Mouse (Mus musculus) thymus, adult 18-20 months (tissue): ENCODE measurements around the gene Rnf151.
"Not testable (repeated sequence)": the region's sequence is repeated elsewhere in the genome, so short reads cannot be mapped to it uniquely, and the experiment has no call there.

Experiments used
- DNase-seq, 2 experiments: peaks; one replicate each; pipeline ENCODE4 v3.0.0; 2022; ENCODE audit warnings: mixed read lengths in 2 of 2

The Rnf151 gene

GRCm38 (mm10) chr17:24701251-24701650 lies 16.6 kb downstream of the Rnf151 start:
- no peak for DNase-seq

GRCm38 (mm10) chr17:24699473-24699872 lies 18.4 kb downstream of the Rnf151 start:
- peak in 1 of 2 experiments; percentile 3 for DNase-seq

- peak in 1 of 2 experiments; percentile 2 for DNase-seq
These were observed 19.1 kb downstream of the Rnf151 start for GRCm38 (mm10) chr17:24698715-24699114.

GRCm38 (mm10) chr17:24697985-24698384 lies 19.9 kb downstream of the Rnf151 start:
- DNase-seq, result peak in 1 of 2 experiments; percentile 23

GRCm38 (mm10) chr17:24696011-24696697 lies 21.7 kb downstream of the Rnf151 start, which contains the start of the genes Gfer and Noxo1:
Gene Gfer (minus strand): TSS chr17:24696156.
Gene Noxo1 (plus strand): TSS chr17:24696234.
- peak; percentile 75 to 77 for DNase-seq

GRCm38 (mm10) chr17:24695326-24696010 lies 22.4 kb downstream of the Rnf151 start:
- no peak for DNase-seq

GRCm38 (mm10) chr17:24692385-24692784 lies 25.5 kb downstream of the Rnf151 start:
- no peak for DNase-seq

GRCm38 (mm10) chr17:24689251-24690081 lies 28.4 kb downstream of the Rnf151 start, which contains the start of gene Syngr3:
Gene Syngr3 (minus strand): TSS chr17:24689955.
- peak in 1 of 2 experiments; percentile 4 for DNase-seq

- DNase-seq, result no peak
These were observed 30.3 kb downstream of the Rnf151 start for GRCm38 (mm10) chr17:24687599-24687998.

GRCm38 (mm10) chr17:24687146-24687595 lies 30.7 kb downstream of the Rnf151 start:
- DNase-seq, result peak; percentile 41 to 64

- DNase-seq, result peak in 1 of 2 experiments; percentile 31
These were observed 31.3 kb downstream of the Rnf151 start for GRCm38 (mm10) chr17:24686514-24686913.

GRCm38 (mm10) chr17:24677500-24678080 lies 40.3 kb downstream of the Rnf151 start:
- DNase-seq, result peak in 1 of 2 experiments; percentile 4

GRCm38 (mm10) chr17:24676877-24677276 lies 41.0 kb downstream of the Rnf151 start:
- DNase-seq, result no peak

GRCm38 (mm10) chr17:24676187-24676586 lies 41.7 kb downstream of the Rnf151 start:
- DNase-seq, result peak in 1 of 2 experiments; percentile 44

GRCm38 (mm10) chr17:24674277-24674676 lies 43.6 kb downstream of the Rnf151 start:
- DNase-seq, result no peak

- peak in 1 of 2 experiments; percentile 6 for DNase-seq
These were observed 45.7 kb downstream of the Rnf151 start for GRCm38 (mm10) chr17:24672141-24672540.

GRCm38 (mm10) chr17:24671346-24671745 lies 46.5 kb downstream of the Rnf151 start:
- DNase-seq, result peak in 1 of 2 experiments; percentile 2

- no peak for DNase-seq
These were observed 47.5 kb downstream of the Rnf151 start for GRCm38 (mm10) chr17:24670246-24670844.

GRCm38 (mm10) chr17:24669545-24670245 lies 48.2 kb downstream of the Rnf151 start, which contains the start of gene Zfp598:
Gene Zfp598 (plus strand): TSS chr17:24669687.
- peak; percentile 84 to 86 for DNase-seq

- DNase-seq, result not testable (repeated sequence)
These were observed 48.7 kb downstream of the Rnf151 start for GRCm38 (mm10) chr17:24669214-24669544.

- DNase-seq, result peak in 1 of 2 experiments; percentile 41
These were observed 50.4 kb downstream of the Rnf151 start for GRCm38 (mm10) chr17:24667416-24667815.
